Mouse (Mus musculus) cerebellum, adult 2 months (tissue): ENCODE data around the gene Tssk2. TPM values are rescaled to one million over a fixed set of nuclear protein-coding genes. Genes with fewer than 3 reads are reported as not detected.

Experiments
- DNase-seq, 2 experiments: peaks; one replicate each; pipeline ENCODE4 v3.0.0; 2021
- H3K27ac ChIP-seq: fragments of 200-500 bp; 2 replicates; pipeline ENCODE4 v1.5.1; 2012; ENCODE audit warnings: low read length, control low read depth, inconsistent platforms; ENCODE audit not compliant: insufficient read depth
- H3K27me3 ChIP-seq: fragments of 200-500 bp; 2 replicates; pipeline ENCODE4 v1.6.1; 2012; ENCODE audit warnings: inconsistent platforms, mild to moderate bottlenecking, low read length, moderate library complexity; ENCODE audit not compliant: control insufficient read depth, insufficient read depth
- H3K4me1 ChIP-seq: fragments of 200-500 bp; 2 replicates; pipeline ENCODE4 v1.6.1; 2011; ENCODE audit warnings: low read length; ENCODE audit not compliant: control insufficient read depth, insufficient read depth
- H3K4me3 ChIP-seq: fragments of 200-500 bp; replicated peaks from 2 replicates; pipeline ENCODE3; 2011; ENCODE audit warnings: mild to moderate bottlenecking, low read depth, low read length, control low read depth; ENCODE audit not compliant: insufficient read depth
- CTCF ChIP-seq: fragments of 200-500 bp; IDR thresholded peaks from 2 replicates; pipeline ENCODE4 v1.5.1; 2011; ENCODE audit warnings: low read depth, mild to moderate bottlenecking, control low read depth, low read length, moderate library complexity, borderline replicate concordance; ENCODE audit not compliant: insufficient read depth
- POLR2A ChIP-seq: fragments of 200-500 bp; IDR thresholded peaks from 2 replicates; pipeline ENCODE4 v1.6.1; 2011; ENCODE audit warnings: low read length, control low read depth, borderline replicate concordance; ENCODE audit not compliant: insufficient read depth
- WGBS: fragments of 180-500 bp; shearing (Covaris S2); methylation state at CpG from one replicate; pipeline ENCODE4 v1.1.7; 2018; 5-methylcytosine and 5-hydroxymethylcytosine counted together
- polyA plus RNA-seq: library from polyadenylated mRNA; depleted of rRNA; stranded (reverse); fragments of >200 nt; gene quantifications from 2 replicates; pipeline ENCODE4 v1.2.3, GENCODE M21; 2012

The Tssk2 gene
- polyA plus RNA-seq, 1 experiment, result not detected

DNA sequence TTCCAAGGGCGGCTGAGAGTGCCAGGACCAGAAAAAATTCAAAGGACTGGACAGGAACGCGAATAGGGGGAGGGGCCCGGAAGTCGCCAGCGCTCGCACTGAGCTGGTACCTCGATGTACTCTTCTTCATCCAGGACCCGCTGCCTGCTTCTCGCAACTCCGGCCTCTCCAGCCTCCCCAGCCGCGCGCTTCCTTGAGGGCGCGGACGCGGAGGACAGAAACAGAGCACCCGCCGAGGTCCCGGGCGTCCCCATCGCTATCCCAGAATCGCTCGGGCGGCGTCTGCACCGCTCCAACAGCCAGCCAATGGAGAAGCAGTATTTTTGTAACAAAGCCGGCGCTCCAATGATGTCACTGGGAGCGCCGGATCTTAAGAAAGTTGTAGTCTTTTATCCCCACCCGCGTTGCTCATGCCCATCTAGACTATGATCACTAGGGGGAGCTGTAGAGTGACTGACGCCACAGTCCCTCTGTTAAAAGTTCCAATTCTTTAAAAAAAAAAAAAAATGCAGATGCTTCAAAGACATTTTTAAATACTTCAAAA is 12.7 kb downstream of the Tssk2 start, which contains the start of gene Ess2:
Gene Ess2, minus strand, starts transcription at position 297 of the 544 bp plus-strand sequence.
- Histone ChIP-seq H3K4me3 (peak within 1 kb of the TSS; percentile 97), H3K27me3 (peaks cover 2% of the 10 kb centered on the region; the same call in 1 of the 2 replicates), H3K4me1 (no peaks in the 10 kb centered on the region; the same call in 1 of the 2 replicates), H3K27ac (peak within 1 kb of the TSS; percentile 92)
- peak; percentile 92 to 95 for DNase-seq
- TF ChIP-seq CTCF, result peak; percentile 71; the same call in 1 of the 2 replicates
- TF ChIP-seq POLR2A, result peak; percentile 61; the same call in 1 of the 2 replicates
- under 1% methylated on average over 35 of the region's 35 CpGs for WGBS

- H3K27me3 ChIP-seq, result peaks cover 2% of the 10 kb centered on the region; the same call in 1 of the 2 replicates
Measured at GRCm38 (mm10) chr16:17914307-17915249, 16.1 kb downstream of the Tssk2 start, which contains the start of gene Gsc2. TSS of gene Gsc2 (minus strand) at chr16:17915059.

DNA sequence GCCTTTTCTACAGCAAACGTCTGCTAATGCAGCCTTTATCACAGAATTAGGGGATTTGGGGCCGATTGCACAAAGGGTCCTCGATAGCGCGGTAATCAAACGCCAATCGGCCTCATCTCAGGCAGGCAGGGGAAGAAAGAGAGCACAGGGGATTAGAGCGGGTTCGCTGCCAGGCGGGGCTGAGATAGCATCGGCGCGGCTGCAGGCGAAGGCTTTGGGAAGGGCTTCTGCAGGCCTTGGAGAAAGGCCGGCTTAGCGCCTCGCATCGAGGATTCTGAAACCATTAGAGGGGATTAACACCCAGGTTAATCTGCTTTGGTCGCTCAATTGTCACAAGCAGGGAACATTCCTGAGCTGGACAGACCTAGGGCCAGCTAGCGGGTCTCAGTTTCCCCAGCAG is 22.1 kb downstream of the Tssk2 start:
- H3K4me1 ChIP-seq, result peaks cover 6% of the 10 kb centered on the region; the same call in 1 of the 2 replicates
- no peak overlapping the region for H3K4me3 ChIP-seq
- no peak for DNase-seq
- H3K27me3 ChIP-seq, result no peaks in the 10 kb centered on the region
- no peak overlapping the region for H3K27ac ChIP-seq
- no peak for TF ChIP-seq POLR2A
- TF ChIP-seq CTCF, result no peak
- WGBS, result 25% methylated on average over 20 of the region's 20 CpGs

More at GRCm38 (mm10) chr16:17914307-17915249, 16.1 kb downstream of the Tssk2 start, which contains the start of gene Gsc2:
- TF ChIP-seq POLR2A (no peak), CTCF (no peak)
- 1% methylated on average over 106 of the region's 106 CpGs for WGBS
- H3K4me3 ChIP-seq, result no peak within 1 kb of the TSS
- no peak for DNase-seq
- no peak within 1 kb of the TSS for H3K27ac ChIP-seq
- no peaks in the 10 kb centered on the region; the same call in 1 of the 2 replicates for H3K4me1 ChIP-seq

GRCm38 (mm10) chr16:17921325-17922162 is 23.1 kb downstream of the Tssk2 start:
- DNase-seq, result peak; percentile 96 to 97
- H3K27ac ChIP-seq, result peak overlapping the region; percentile 74
- peak; percentile 98 for TF ChIP-seq POLR2A
- peak; percentile 62 for TF ChIP-seq CTCF
- peak overlapping the region; percentile 88 for H3K4me3 ChIP-seq
- no peaks in the 10 kb centered on the region for H3K27me3 ChIP-seq
- H3K4me1 ChIP-seq, result peaks cover 6% of the 10 kb centered on the region; the same call in 1 of the 2 replicates
- WGBS, result 1% methylated on average over 47 of the region's 47 CpGs

DNA sequence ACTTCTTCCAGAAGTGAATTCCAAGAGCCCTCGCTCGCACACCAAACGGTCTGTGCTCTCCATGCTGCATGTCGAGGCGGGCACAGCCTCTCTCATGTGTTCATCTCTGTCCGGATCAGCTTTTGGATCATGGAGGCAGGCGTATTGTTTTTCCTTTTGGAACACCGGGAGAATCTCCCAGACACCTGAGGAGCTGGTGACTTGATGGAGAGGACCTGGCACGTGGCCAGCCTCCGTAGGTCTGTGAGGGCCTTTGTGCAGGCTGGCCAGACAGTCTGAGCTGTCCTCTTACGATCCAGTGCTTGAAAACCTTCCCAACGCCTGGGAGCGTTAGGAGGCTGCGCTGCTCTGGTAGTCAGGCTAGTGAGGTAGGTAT is 23.7 kb downstream of the Tssk2 start:
- peak overlapping the region; percentile 60; the same call in 1 of the 2 replicates for H3K27ac ChIP-seq
- TF ChIP-seq CTCF (no peak), POLR2A (no peak)
- under 1% methylated on average over 14 of the region's 14 CpGs for WGBS
- H3K4me1 ChIP-seq, result peaks cover 6% of the 10 kb centered on the region; the same call in 1 of the 2 replicates
- H3K4me3 ChIP-seq, result peak overlapping the region; percentile 88
- no peaks in the 10 kb centered on the region for H3K27me3 ChIP-seq
- no peak for DNase-seq

DNA sequence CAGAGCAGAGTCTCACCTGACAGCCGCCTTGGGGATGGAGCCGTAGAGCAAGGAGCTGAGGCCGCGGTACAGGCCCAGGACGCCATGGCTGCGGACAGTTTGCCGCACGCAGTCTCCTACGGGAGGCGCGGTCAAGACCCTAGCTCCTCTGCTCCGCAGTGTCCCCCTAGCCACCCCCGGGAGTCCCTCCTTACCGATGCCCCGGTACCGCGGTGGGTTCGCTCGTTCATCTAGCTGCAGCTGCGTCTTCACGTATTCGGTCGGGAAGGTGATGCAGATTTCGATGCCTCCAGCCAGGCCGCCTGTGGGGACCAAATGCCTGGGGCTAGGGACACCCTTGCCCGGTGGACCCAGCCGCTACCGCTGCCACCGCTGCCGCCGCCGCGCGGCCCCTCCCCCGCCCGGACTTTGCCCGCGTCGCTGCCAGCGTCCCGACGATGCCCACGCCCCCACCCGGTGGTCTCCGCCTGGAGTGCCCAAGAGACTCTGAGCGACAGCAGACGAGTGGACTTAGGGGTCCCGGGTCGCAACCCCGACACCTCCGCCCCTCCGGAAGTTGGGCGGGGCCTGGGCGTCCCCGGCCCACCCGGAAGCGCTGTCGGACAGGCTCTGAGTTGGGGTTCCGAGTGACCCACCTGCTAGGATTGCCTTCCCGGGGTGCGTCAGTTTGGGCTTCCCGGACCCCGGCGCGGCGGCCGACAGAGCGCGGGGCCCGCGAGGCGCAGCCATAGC is 29.1 kb downstream of the Tssk2 start:
- Histone ChIP-seq H3K4me3 (peak overlapping the region; percentile 80), H3K27me3 (no peaks in the 10 kb centered on the region), H3K27ac (peak overlapping the region; percentile 51; the same call in 1 of the 2 replicates), H3K4me1 (peaks cover 2% of the 10 kb centered on the region; the same call in 1 of the 2 replicates)
- 1% methylated on average over 72 of the region's 72 CpGs for WGBS
- DNase-seq, result peak in 1 of 2 experiments; percentile 52
- no peak for TF ChIP-seq POLR2A
